Mouse (Mus musculus): Measurements from ENCODE around the gene Nrxn3. TPM values are rescaled to one million over a fixed set of nuclear protein-coding genes. Genes with fewer than 3 reads are reported as not detected.

Nrxn3 gene
- polyA plus RNA-seq, 1 experiment from 2014 or later: 1.6 TPM

DNA sequence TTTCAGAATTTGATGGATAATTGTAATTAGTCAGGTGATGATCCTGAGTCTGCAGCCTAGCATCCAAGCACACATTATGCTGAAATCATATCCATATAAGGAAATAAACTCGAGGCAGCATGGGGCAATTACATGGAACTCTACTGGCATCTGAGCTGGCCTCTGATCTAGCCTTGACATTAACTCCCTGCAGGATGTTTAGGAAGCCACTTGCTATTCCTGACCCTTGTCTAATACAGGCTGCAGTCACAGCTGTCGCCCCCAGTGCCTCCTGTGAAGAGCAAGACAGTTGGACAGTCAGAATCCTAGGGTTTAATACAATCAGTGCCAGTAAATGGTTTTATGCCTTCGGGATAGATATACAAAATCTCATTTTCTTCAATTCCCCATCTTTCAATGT lies 781.4 kb downstream of the Nrxn3 start:
- Histone ChIP-seq H3K4me3 (no peak overlapping the region), H3K4me2 (no peak overlapping the region), H3K4me1 (no peaks in the 10 kb centered on the region), H3K9ac (no peak overlapping the region), H3K27ac (replicated peaks) (no peak overlapping the region), H3K36me3 (no peaks in the 10 kb centered on the region), H3K27me3 (replicated peaks) (no peaks in the 10 kb centered on the region), H3K9me3 (no peaks in the 10 kb centered on the region)
- ATAC-seq (ENCODE audit: extremely low read depth, insufficient number of reproducible peaks, low FRiP score, low TSS enrichment): no peak
- WGBS: 55% methylated on average over 3 of the region's 3 CpGs

DNA sequence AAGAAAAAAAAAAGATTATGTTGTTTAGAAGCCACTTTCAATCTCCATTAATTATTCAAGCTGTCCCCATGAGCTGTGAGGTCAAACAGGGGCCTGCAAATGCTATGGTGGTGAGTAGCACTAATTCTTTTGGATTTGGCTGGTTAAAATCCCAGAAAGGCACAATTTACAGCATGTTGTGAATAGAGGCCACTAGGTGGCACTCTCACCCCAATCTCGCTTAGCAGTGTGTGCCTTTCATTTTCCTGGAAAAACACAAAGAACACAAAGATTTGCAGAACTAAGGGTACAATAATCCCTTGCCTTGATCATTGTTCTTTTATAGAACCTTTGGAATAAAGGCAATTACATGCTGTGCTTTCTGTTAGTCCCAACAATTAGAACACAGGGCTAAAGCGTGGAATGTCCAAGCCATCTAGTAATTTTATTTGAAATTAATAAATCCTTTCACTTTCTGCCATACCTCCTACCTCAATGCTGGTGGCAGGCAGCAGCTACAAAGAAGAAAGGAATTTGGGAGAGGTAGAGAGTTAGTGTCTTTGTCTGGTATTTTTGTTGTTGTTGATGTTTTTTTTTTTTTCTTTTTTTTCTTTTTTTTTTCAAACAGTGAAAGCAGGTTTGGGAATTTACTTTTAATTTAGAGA lies 782.6 kb downstream of the Nrxn3 start:
- H3K27ac ChIP-seq (replicated peaks): no peak overlapping the region
- no peak overlapping the region for H3K4me2 ChIP-seq
- H3K9ac ChIP-seq: no peak overlapping the region
- H3K4me1 ChIP-seq: no peaks in the 10 kb centered on the region
- WGBS: 48% methylated on average over 2 of the region's 2 CpGs
- no peak for ATAC-seq (ENCODE audit: extremely low read depth, insufficient number of reproducible peaks, low FRiP score, low TSS enrichment)
- H3K36me3 ChIP-seq: no peaks in the 10 kb centered on the region
- no peaks in the 10 kb centered on the region for H3K27me3 ChIP-seq (replicated peaks)
- no peak overlapping the region for H3K4me3 ChIP-seq
- no peaks in the 10 kb centered on the region for H3K9me3 ChIP-seq

DNA sequence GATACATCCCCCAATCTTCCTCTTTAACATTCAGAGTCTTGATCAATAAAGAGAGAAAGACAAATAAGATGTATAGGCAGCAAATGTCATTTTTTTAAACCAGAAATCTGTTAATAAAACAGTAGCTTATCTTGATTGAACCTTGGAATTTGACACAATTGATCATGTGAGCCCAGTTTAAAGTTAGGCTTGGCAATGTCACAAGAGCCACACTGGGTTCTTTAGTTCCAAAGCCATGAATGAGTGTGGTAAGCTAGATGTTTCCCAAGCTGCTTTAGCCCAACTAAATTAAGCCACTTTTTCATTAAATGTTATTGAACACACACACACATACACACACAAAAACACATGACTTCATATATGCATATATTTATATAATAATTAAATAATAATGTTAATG lies 786.3 kb downstream of the Nrxn3 start:
- H3K4me1 ChIP-seq: no peaks in the 10 kb centered on the region
- H3K9me3 ChIP-seq: no peaks in the 10 kb centered on the region
- no peak overlapping the region for H3K4me3 ChIP-seq
- no peaks in the 10 kb centered on the region for H3K27me3 ChIP-seq (replicated peaks)
- no peak overlapping the region for H3K4me2 ChIP-seq
- no peaks in the 10 kb centered on the region for H3K36me3 ChIP-seq
- H3K27ac ChIP-seq (replicated peaks): no peak overlapping the region
- no peak for ATAC-seq (ENCODE audit: extremely low read depth, insufficient number of reproducible peaks, low FRiP score, low TSS enrichment)
- H3K9ac ChIP-seq: no peak overlapping the region

GRCm38 (mm10) chr12:89513759-89514158 lies 791.1 kb downstream of the Nrxn3 start:
- no peak for ATAC-seq (ENCODE audit: extremely low read depth, insufficient number of reproducible peaks, low FRiP score, low TSS enrichment)
- Histone ChIP-seq H3K27me3 (replicated peaks) (no peaks in the 10 kb centered on the region), H3K9me3 (no peaks in the 10 kb centered on the region), H3K4me2 (no peak overlapping the region), H3K27ac (replicated peaks) (no peak overlapping the region), H3K36me3 (no peaks in the 10 kb centered on the region), H3K4me1 (no peaks in the 10 kb centered on the region), H3K4me3 (no peak overlapping the region), H3K9ac (no peak overlapping the region)
- 39% methylated on average over 7 of the region's 7 CpGs for WGBS

DNA sequence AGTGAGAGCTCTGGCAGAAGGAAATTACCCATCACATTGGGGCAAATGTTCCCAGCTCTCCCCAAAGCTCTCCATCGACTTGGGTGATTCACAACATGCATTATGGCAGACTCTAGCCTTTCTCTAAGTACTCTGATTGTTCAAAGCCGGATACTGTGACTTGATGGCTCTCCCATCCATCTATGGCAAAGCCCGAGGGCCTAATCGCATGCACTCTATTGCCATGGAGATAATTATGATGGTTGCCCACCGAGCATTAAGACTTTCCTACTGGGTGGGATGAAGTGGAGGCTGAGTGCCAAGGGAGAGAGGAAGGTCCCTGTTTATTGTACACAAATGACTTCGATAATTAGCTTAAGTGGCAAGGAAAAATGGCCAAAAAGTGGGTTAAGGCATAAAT lies 793.4 kb downstream of the Nrxn3 start:
- Histone ChIP-seq H3K4me2 (no peak overlapping the region), H3K9me3 (no peaks in the 10 kb centered on the region), H3K27me3 (replicated peaks) (no peaks in the 10 kb centered on the region), H3K4me1 (no peaks in the 10 kb centered on the region), H3K9ac (no peak overlapping the region), H3K27ac (replicated peaks) (no peak overlapping the region), H3K4me3 (no peak overlapping the region), H3K36me3 (no peaks in the 10 kb centered on the region)
- 77% methylated on average over 6 of the region's 6 CpGs for WGBS
- ATAC-seq (ENCODE audit: extremely low read depth, insufficient number of reproducible peaks, low FRiP score, low TSS enrichment): no peak

GRCm38 (mm10) chr12:89530679-89531350 lies 808.1 kb downstream of the Nrxn3 start:
- no peak overlapping the region for H3K27ac ChIP-seq (replicated peaks)
- H3K4me1 ChIP-seq: no peaks in the 10 kb centered on the region
- no peak overlapping the region for H3K4me3 ChIP-seq
- no peak overlapping the region for H3K9ac ChIP-seq
- no peaks in the 10 kb centered on the region for H3K27me3 ChIP-seq (replicated peaks)
- ATAC-seq (ENCODE audit: extremely low read depth, insufficient number of reproducible peaks, low FRiP score, low TSS enrichment): no peak
- H3K4me2 ChIP-seq: no peak overlapping the region
- 22% methylated on average over 4 of the region's 4 CpGs for WGBS
- no peaks in the 10 kb centered on the region for H3K9me3 ChIP-seq
- H3K36me3 ChIP-seq: no peaks in the 10 kb centered on the region

DNA sequence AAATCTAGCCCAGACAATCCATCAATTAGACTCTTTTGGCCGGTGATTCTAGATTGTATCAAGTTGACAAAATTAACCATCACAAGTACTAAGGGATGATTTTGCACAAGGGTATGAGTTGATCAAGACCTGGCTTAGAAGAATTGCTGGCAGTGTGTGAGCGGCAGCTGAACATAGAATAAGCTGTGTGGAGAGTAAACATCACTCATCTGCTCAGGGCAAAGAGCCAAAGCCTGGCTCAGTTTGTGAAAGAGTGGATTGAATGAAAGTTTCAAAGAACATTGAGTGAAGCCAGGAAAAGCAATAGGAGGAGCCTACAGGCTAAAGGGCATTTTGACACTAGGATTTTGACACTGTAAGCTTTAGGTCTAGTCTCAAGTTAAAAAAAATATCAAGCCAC lies 828.6 kb downstream of the Nrxn3 start:
- Histone ChIP-seq H3K9ac (no peak overlapping the region), H3K27ac (replicated peaks) (no peak overlapping the region), H3K36me3 (no peaks in the 10 kb centered on the region), H3K4me1 (no peaks in the 10 kb centered on the region), H3K4me3 (no peak overlapping the region), H3K9me3 (no peaks in the 10 kb centered on the region), H3K4me2 (no peak overlapping the region), H3K27me3 (replicated peaks) (no peaks in the 10 kb centered on the region)
- 56% methylated on average over 2 of the region's 2 CpGs for WGBS
- no peak for ATAC-seq (ENCODE audit: extremely low read depth, insufficient number of reproducible peaks, low FRiP score, low TSS enrichment)

DNA sequence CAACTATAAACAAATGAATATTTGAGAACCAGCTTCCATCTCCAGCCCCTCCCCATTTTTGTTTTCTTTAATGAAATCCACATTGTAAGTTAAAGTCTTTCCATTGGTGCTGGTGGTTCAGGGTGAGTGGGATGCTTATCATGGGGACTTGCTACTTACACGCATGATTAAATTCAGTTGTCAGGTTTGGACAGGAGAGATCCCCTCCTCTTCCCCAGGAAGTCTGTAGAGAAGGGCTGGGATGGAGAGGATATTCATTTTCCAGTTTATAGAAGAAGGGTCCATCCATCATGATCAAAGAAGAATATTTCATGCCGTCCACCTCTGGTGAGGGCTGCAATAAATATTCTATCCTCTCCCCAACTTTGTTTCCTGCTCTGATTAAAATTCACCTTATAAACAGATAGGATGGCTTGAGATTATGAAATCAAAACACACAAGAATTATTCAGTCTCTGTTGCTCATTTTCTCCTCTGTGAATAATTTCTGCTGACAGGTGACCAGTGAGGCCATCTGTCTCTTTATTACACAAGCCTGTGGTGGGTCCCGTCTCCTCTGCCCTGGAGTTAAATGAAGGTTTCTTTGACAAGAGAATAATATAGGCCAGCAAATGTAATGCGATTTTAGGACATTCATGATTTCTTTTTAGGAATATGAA lies 830.7 kb downstream of the Nrxn3 start:
- Histone ChIP-seq H3K9ac (no peak overlapping the region), H3K36me3 (no peaks in the 10 kb centered on the region), H3K27me3 (replicated peaks) (no peaks in the 10 kb centered on the region), H3K4me1 (no peaks in the 10 kb centered on the region), H3K4me2 (no peak overlapping the region), H3K27ac (replicated peaks) (no peak overlapping the region), H3K9me3 (no peaks in the 10 kb centered on the region), H3K4me3 (no peak overlapping the region)
- WGBS: 63% methylated on average over 4 of the region's 4 CpGs
- ATAC-seq (ENCODE audit: extremely low read depth, insufficient number of reproducible peaks, low FRiP score, low TSS enrichment): no peak

- H3K9ac ChIP-seq: no peak overlapping the region
- no peak overlapping the region for H3K27ac ChIP-seq (replicated peaks)
- H3K4me1 ChIP-seq: no peaks in the 10 kb centered on the region
- no peaks in the 10 kb centered on the region for H3K27me3 ChIP-seq (replicated peaks)
- H3K4me2 ChIP-seq: no peak overlapping the region
- 46% methylated on average over 2 of the region's 2 CpGs for WGBS
- H3K4me3 ChIP-seq: no peak overlapping the region
- H3K36me3 ChIP-seq: no peaks in the 10 kb centered on the region
- no peak for ATAC-seq (ENCODE audit: extremely low read depth, insufficient number of reproducible peaks, low FRiP score, low TSS enrichment)
- H3K9me3 ChIP-seq: no peaks in the 10 kb centered on the region
Observed at GRCm38 (mm10) chr12:89554171-89554570, 831.5 kb downstream of the Nrxn3 start.

DNA sequence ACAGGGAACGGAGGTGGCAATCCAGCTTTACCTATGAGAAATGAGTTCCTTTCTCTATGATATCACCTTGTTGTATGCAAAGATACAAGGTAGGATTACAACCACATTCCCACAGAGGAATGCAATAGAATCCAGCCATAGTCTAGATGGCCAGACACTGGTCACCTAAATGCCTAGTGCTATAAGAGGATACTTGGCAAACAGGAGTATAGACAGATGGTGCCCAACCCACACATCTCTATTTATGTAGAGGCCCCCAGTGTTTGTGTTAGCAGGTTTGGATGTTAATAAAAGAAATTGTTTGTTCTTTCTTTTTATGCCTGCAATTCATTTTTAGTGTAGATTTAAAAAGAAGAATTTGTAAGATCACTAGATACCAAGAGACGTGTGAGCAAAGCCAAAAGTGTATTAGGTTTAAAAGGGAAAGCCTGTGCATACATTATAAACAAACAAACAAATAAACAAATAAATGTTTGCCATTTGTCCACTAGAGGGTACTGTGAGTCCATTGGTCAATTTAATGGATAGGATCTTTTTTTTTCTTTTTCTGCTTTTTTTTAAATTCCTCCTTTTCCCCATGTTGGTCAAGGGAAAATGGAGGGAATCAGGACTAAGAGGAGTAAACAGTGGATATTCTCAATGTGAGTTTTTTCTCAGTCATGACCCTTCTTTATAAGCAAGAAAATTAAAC lies 832.2 kb downstream of the Nrxn3 start:
- Histone ChIP-seq H3K36me3 (no peaks in the 10 kb centered on the region), H3K4me2 (no peak overlapping the region), H3K9me3 (no peaks in the 10 kb centered on the region), H3K27ac (replicated peaks) (no peak overlapping the region), H3K9ac (no peak overlapping the region), H3K27me3 (replicated peaks) (no peaks in the 10 kb centered on the region), H3K4me1 (no peaks in the 10 kb centered on the region), H3K4me3 (no peak overlapping the region)
- WGBS: 59% methylated on average over 2 of the region's 2 CpGs
- ATAC-seq (ENCODE audit: extremely low read depth, insufficient number of reproducible peaks, low FRiP score, low TSS enrichment): no peak

GRCm38 (mm10) chr12:89558921-89559320 lies 836.2 kb downstream of the Nrxn3 start:
- H3K27me3 ChIP-seq (replicated peaks): no peaks in the 10 kb centered on the region
- no peak for ATAC-seq (ENCODE audit: extremely low read depth, insufficient number of reproducible peaks, low FRiP score, low TSS enrichment)
- H3K4me3 ChIP-seq: no peak overlapping the region
- no peaks in the 10 kb centered on the region for H3K9me3 ChIP-seq
- no peaks in the 10 kb centered on the region for H3K4me1 ChIP-seq
- WGBS: 80% methylated on average over 1 of the region's 1 CpGs
- H3K36me3 ChIP-seq: no peaks in the 10 kb centered on the region
- H3K27ac ChIP-seq (replicated peaks): no peak overlapping the region
- H3K4me2 ChIP-seq: no peak overlapping the region
- no peak overlapping the region for H3K9ac ChIP-seq
